ENCODE assay signal across 13 mouse cellular contexts in the genomic region with DNA sequence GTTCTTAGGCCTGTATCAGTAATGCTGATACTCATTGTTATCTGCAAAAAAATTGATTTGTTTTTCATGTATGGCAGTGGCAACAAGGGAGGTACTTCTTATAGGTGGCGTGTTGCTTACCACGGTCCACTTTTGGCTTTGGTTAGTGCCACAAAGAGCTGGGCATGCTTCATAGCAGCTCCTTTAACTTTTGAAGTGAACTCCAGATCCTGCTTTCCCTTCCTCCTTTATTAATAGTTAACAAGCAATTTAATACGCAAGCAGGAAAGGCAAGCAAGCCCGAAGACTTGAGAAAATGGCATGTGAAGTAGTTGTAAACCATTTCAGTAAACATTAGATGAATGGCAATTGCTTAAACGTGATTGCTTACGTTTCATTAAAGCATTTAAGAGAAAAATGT.
"Had no signal": no experiment of that assay in that cellular context is flagged by ENCODE, and none has a peak within 500 bp of the region (broad histone marks: within the 10 kb centered on the region; RNA-seq: fewer than 3 reads in every experiment).

No protein-coding gene starts in this region.

- ATAC-seq: intestine, embryonic 15.5 days; midbrain, embryonic 13.5 days had no signal

- H3K4me3 ChIP-seq: intestine, embryonic 15.5 days; limb, embryonic 13.5 days; midbrain, embryonic 13.5 days; myocyte; neural tube, embryonic 15.5 days had no signal

- H3K9ac ChIP-seq: hindbrain, embryonic 14.5 days; intestine, embryonic 15.5 days; limb, embryonic 13.5 days; liver, embryonic 14.5 days; lung, embryonic 14.5 days; midbrain, embryonic 13.5 days; neural tube, embryonic 15.5 days had no signal

- H3K4me1 ChIP-seq: intestine, embryonic 15.5 days; limb, embryonic 13.5 days; midbrain, embryonic 13.5 days; neural tube, embryonic 15.5 days had no signal

- DNase-seq: left cerebral cortex, postnatal 4 days; lung, embryonic 14.5 days; right cerebral cortex, adult 18-20 months; right cerebral cortex, postnatal 25 days; thymus, postnatal 4 days had no signal

- H3K27ac ChIP-seq: hindbrain, embryonic 14.5 days; intestine, embryonic 15.5 days; limb, embryonic 13.5 days; liver, embryonic 14.5 days; midbrain, embryonic 13.5 days; neural tube, embryonic 15.5 days; stomach, postnatal 0 days had no signal

- H3K9me3 ChIP-seq: intestine, embryonic 15.5 days; midbrain, embryonic 13.5 days; neural tube, embryonic 15.5 days had no signal

- H3K4me2 ChIP-seq: hindbrain, embryonic 14.5 days; intestine, embryonic 15.5 days; limb, embryonic 13.5 days; lung, embryonic 14.5 days; midbrain, embryonic 13.5 days; neural tube, embryonic 15.5 days had no signal

- H3K36me3 ChIP-seq: intestine, embryonic 15.5 days; limb, embryonic 13.5 days; midbrain, embryonic 13.5 days; neural tube, embryonic 15.5 days had no signal

- H3K27me3 ChIP-seq: intestine, embryonic 15.5 days; limb, embryonic 13.5 days; midbrain, embryonic 13.5 days; neural tube, embryonic 15.5 days had no signal
